Mouse (Mus musculus) ES-E14 (cell line): Measurements from ENCODE around the gene Dnajb6.
"Not testable (repeated sequence)": the region's sequence is repeated elsewhere in the genome, so short reads cannot be mapped to it uniquely, and the experiment has no call there.

Source experiments
- HCFC1 ChIP-seq: IDR thresholded peaks from 2 replicates; pipeline ENCODE4 v1.6.1; 2012; ENCODE audit warnings: low read length, inconsistent platforms, borderline replicate concordance; ENCODE audit not compliant: insufficient read depth
- MAFK ChIP-seq: IDR thresholded peaks from 2 replicates; pipeline ENCODE4 v1.6.1; 2014; ENCODE audit warnings: mild to moderate bottlenecking, low read depth, low read length, inconsistent platforms; ENCODE audit not compliant: insufficient read depth
- ZC3H11A ChIP-seq: IDR thresholded peaks from 2 replicates; pipeline ENCODE4 v1.6.1; 2012; ENCODE audit warnings: low read depth, mild to moderate bottlenecking, inconsistent platforms, low read length, borderline replicate concordance

- not testable (repeated sequence) for TF ChIP-seq ZC3H11A, MAFK, HCFC1
Measured at GRCm38 (mm10) chr5:29794933-29795332, 59.4 kb downstream of the Dnajb6 start.
